Mouse (Mus musculus) bone marrow macrophage, adult 2 months (primary cell): Measurements from ENCODE around the gene Txn1. TPM values are rescaled to one million over a fixed set of nuclear protein-coding genes. Genes with fewer than 3 reads are reported as not detected.

ENCODE experiments used
- H3K27ac ChIP-seq: 2 replicates; pipeline ENCODE4 v1.5.1; 2012; ENCODE audit warnings: low read depth, low read length; ENCODE audit not compliant: insufficient read depth
- H3K4me1 ChIP-seq: 2 replicates; pipeline ENCODE4 v1.6.1; 2012; ENCODE audit warnings: low read length; ENCODE audit not compliant: control insufficient read depth, insufficient read depth
- H3K4me3 ChIP-seq: 2 replicates; pipeline ENCODE4 v1.5.1; 2012; ENCODE audit warnings: mild to moderate bottlenecking, low read length, moderate library complexity; ENCODE audit not compliant: insufficient read depth
- CTCF ChIP-seq: IDR thresholded peaks from 2 replicates; pipeline ENCODE4 v1.5.1; 2012; ENCODE audit warnings: low read depth, mild to moderate bottlenecking, low read length, moderate library complexity
- POLR2A ChIP-seq: IDR thresholded peaks from 2 replicates; pipeline ENCODE4 v1.6.1; 2012; ENCODE audit warnings: mild to moderate bottlenecking, low read depth, low read length, borderline replicate concordance
- polyA plus RNA-seq: library from polyadenylated mRNA; stranded (reverse); fragments of >200 nt; gene quantifications from 2 replicates; pipeline ENCODE4 v1.2.4, GENCODE M21; 2012; ENCODE audit not compliant: missing spikeins, insufficient read depth, insufficient read length

Gene Txn1
- polyA plus RNA-seq, 1 experiment, result 298 TPM

GRCm38 (mm10) chr4:57916711-57917110 is 39.5 kb downstream of the Txn1 start:
- Histone ChIP-seq H3K27ac (no peak overlapping the region), H3K4me1 (no peaks in the 10 kb centered on the region), H3K4me3 (no peak overlapping the region)
- TF ChIP-seq POLR2A (no peak), CTCF (no peak)

DNA sequence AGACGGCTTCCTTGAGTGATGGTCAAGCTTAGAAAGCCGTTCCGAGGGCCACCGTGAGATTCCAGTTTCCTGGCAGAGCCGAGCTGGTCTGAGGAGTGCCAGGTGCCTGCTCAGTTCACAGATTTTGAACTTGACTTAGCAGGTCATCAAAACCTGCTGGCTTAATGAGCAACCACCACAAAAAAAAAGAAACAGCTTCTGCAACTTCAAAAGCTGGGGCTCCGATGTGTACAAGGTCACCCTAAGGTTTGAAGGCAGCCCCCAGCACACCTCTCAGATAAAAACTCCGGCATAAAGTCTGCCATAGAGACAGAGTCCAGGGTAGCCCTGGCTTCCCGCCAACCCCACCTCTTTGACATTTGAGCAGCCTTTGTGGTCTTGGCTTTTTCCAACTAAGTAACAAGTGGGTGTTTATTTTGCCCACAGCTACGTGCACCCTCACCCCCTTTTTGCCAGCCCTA is 40.0 kb downstream of the Txn1 start, which contains the start of gene D630039A03Rik:
TSS of gene D630039A03Rik (minus strand) at position 97 of the 461 bp plus-strand sequence.
- H3K4me1 ChIP-seq, result no peaks in the 10 kb centered on the region
- H3K27ac ChIP-seq, result no peak within 1 kb of the TSS
- H3K4me3 ChIP-seq, result no peak within 1 kb of the TSS
- no peak for TF ChIP-seq CTCF
- TF ChIP-seq POLR2A, result no peak

- no peaks in the 10 kb centered on the region for H3K4me1 ChIP-seq
- H3K27ac ChIP-seq, result no peak overlapping the region
- TF ChIP-seq CTCF, result no peak
- TF ChIP-seq POLR2A, result no peak
- no peak overlapping the region for H3K4me3 ChIP-seq
These were observed 40.8 kb downstream of the Txn1 start for GRCm38 (mm10) chr4:57915216-57915965.

- Histone ChIP-seq H3K27ac (no peak overlapping the region), H3K4me1 (no peaks in the 10 kb centered on the region), H3K4me3 (no peak overlapping the region)
- no peak for TF ChIP-seq POLR2A
- TF ChIP-seq CTCF, result no peak
These were observed 41.7 kb downstream of the Txn1 start for GRCm38 (mm10) chr4:57914193-57915190.

- no peaks in the 10 kb centered on the region for H3K4me1 ChIP-seq
- no peak overlapping the region for H3K4me3 ChIP-seq
- H3K27ac ChIP-seq, result no peak overlapping the region
- TF ChIP-seq POLR2A (no peak), CTCF (no peak)
These were observed 43.2 kb downstream of the Txn1 start for GRCm38 (mm10) chr4:57913021-57913420.

GRCm38 (mm10) chr4:57908860-57909259 is 47.4 kb downstream of the Txn1 start:
- no peak for TF ChIP-seq CTCF
- no peak for TF ChIP-seq POLR2A
- no peaks in the 10 kb centered on the region for H3K4me1 ChIP-seq

DNA sequence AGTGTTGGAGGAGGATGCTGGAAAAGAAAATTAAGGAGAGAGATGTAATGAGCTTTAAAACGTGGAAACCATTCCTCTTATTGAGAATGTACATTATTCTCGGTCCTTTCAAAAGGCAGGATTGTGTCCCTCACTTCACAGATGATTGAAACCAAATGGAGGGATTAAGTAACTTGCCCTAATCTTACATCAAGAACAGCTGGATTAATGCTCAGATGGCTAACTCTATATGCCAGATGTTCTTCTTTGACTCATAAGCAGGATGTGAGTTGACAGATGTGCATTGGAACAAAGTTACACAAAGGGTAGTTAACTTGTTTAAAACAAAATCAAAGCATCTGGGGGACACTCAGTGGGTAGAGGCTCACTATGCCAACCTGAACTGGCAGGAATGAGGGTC is 49.5 kb downstream of the Txn1 start:
- Histone ChIP-seq H3K27ac (no peak overlapping the region), H3K4me3 (no peak overlapping the region), H3K4me1 (no peaks in the 10 kb centered on the region)
- TF ChIP-seq POLR2A, result no peak
- TF ChIP-seq CTCF, result no peak

More at GRCm38 (mm10) chr4:57908860-57909259, 47.4 kb downstream of the Txn1 start:
- Histone ChIP-seq H3K27ac (no peak overlapping the region), H3K4me3 (no peak overlapping the region)

GRCm38 (mm10) chr4:57904638-57905037 is 51.6 kb downstream of the Txn1 start:
- H3K4me3 ChIP-seq, result no peak overlapping the region
- TF ChIP-seq CTCF (no peak), POLR2A (no peak)
- H3K27ac ChIP-seq, result no peak overlapping the region
- H3K4me1 ChIP-seq, result no peaks in the 10 kb centered on the region

- Histone ChIP-seq H3K27ac (no peak overlapping the region), H3K4me1 (no peaks in the 10 kb centered on the region), H3K4me3 (no peak overlapping the region)
- TF ChIP-seq CTCF (peak; percentile 78), POLR2A (no peak)
These were observed 52.0 kb downstream of the Txn1 start for GRCm38 (mm10) chr4:57904211-57904610.

DNA sequence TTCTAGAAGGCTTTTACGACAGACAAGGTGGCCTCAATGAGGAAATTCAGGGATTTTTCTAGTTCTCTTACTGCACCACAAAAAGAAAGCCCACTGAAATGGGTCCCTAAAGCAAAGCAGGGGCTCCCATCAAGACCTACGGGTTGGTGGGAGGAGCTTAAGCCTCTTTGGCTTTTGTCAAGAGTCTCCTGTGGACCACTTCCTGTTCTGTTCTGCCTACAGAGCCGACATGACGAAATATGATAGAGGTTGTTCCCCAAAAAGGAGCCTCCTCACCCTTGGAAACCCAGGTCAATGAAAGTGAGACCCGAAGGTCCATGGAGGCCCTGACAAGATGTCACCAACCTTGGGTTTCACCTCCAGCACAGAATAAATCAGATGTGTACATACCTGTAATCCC is 53.6 kb downstream of the Txn1 start:
- no peaks in the 10 kb centered on the region for H3K4me1 ChIP-seq
- no peak overlapping the region for H3K27ac ChIP-seq
- H3K4me3 ChIP-seq, result no peak overlapping the region
- TF ChIP-seq CTCF, result no peak
- no peak for TF ChIP-seq POLR2A
